Mouse (Mus musculus) heart, embryonic 15.5 days (tissue): ENCODE data around the gene Cd70. TPM values are rescaled to one million over a fixed set of nuclear protein-coding genes. Genes with fewer than 3 reads are reported as not detected.

ENCODE experiments used
- ATAC-seq: fragments of 200-750 bp; cut with Nextera tagmentation; replicated peaks from 2 replicates; pipeline ENCODE4 v1.8.0; 2017; ENCODE audit warnings: low read depth, moderate TSS enrichment; ENCODE audit not compliant: insufficient number of reproducible peaks, insufficient read depth, low FRiP score
- H3K27ac ChIP-seq: fragments of 300-500 bp; sonication (generic); 2 replicates; pipeline ENCODE4 v1.5.1; 2015; ENCODE audit warnings: mild to moderate bottlenecking, inconsistent platforms
- H3K27me3 ChIP-seq: fragments of 300-500 bp; sonication (generic); 2 replicates; pipeline ENCODE4 v1.6.1; 2015; ENCODE audit warnings: inconsistent platforms
- H3K36me3 ChIP-seq: fragments of 300-500 bp; sonication (generic); 2 replicates; pipeline ENCODE4 v1.6.1; 2015; ENCODE audit warnings: mild to moderate bottlenecking, inconsistent platforms
- H3K4me1 ChIP-seq: fragments of 300-500 bp; sonication (generic); replicated peaks from 2 replicates; pipeline ENCODE4 v1.6.1; 2015; ENCODE audit warnings: inconsistent platforms
- H3K4me2 ChIP-seq: fragments of 300-500 bp; sonication (generic); 2 replicates; pipeline ENCODE4 v1.6.1; 2015; ENCODE audit warnings: inconsistent platforms, mild to moderate bottlenecking, moderate library complexity
- H3K4me3 ChIP-seq: fragments of 300-500 bp; sonication (generic); 2 replicates; pipeline ENCODE4 v1.5.1; 2015; ENCODE audit warnings: mild to moderate bottlenecking, inconsistent platforms
- H3K9ac ChIP-seq: fragments of 300-500 bp; sonication (generic); 2 replicates; pipeline ENCODE4 v1.6.1; 2015; ENCODE audit warnings: mild to moderate bottlenecking, inconsistent platforms
- H3K9me3 ChIP-seq: fragments of 300-500 bp; sonication (generic); replicated peaks from 2 replicates; pipeline ENCODE4 v1.6.1; 2016; ENCODE audit warnings: inconsistent platforms
- WGBS: fragments of 180-500 bp; shearing (Covaris S2); methylation state at CpG from one replicate; pipeline ENCODE4 v1.1.7; 2015; ENCODE audit warnings: mixed read lengths; 5-methylcytosine and 5-hydroxymethylcytosine counted together
- polyA plus RNA-seq: library from polyadenylated mRNA; unstranded; fragments of >200 nt; fragmentation: Nextera tagmentation; extraction: Ambion mirVana; gene quantifications from 2 replicates; pipeline ENCODE4 v1.2.1, GENCODE M21; 2015

Gene Cd70
- polyA plus RNA-seq, 1 experiment from 2014 or later = not detected

DNA sequence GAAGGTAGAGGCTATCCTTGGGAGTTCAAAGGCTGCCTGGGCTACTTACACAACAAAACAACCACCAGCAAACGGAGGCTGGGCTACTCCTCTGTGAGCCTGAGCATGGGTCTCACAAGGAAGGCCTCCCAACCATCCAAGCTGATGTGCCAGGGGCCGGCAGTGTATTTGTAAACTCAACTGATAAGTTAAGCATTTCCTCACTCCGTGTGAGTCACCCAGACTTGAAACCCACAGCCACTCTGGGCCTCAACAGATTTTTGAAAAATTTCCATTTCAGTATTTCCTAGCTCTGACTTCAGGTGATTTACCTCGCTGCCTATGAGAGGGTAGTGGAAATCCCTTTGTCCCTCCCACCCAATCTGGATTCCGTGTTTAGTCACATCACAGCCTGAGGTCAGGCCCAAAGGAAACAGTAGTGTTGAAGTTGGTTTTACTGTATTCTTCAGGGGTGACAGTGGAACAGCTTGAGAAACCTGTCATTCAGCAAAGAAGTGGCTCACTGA is 40.9 kb downstream of the Cd70 start:
- Histone ChIP-seq H3K36me3 (no peaks in the 10 kb centered on the region), H3K9me3 (no peaks in the 10 kb centered on the region), H3K9ac (no peak overlapping the region), H3K4me1 (peaks cover 16% of the 10 kb centered on the region), H3K27me3 (no peaks in the 10 kb centered on the region), H3K4me2 (no peak overlapping the region), H3K4me3 (no peak overlapping the region), H3K27ac (no peak overlapping the region)
- WGBS = 38% methylated on average over 5 of the region's 5 CpGs
- ATAC-seq = no peak

DNA sequence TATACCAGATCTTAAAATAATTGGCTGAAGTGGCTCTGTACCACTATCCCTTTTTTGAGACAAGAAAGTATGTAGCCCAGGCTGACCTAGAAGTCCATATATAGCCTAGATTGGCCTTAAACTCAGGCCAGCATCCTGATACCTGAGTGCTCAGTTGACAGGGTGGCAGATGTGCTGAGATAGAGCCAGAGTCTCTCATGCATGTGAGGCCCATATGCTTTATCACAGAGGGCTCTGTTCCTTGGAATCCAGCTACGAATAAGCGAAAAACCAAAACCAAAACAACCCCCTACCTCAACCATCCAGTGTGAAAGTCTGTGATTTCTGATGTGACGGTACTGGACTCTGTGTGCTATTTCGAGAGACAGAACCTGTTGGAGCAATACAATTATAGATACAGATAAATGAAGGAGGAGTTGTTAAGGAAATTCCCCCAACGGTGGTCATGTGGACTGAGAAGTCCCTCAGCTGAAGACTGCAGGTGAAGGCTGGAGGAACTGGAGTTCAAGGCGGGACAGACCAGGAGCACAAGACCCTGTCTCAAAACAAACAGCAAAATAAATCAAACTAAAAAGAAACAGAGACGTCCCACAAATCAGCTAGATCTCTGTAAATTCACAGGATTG is 41.4 kb downstream of the Cd70 start:
- Histone ChIP-seq H3K4me3 (no peak overlapping the region), H3K9ac (no peak overlapping the region), H3K4me1 (peaks cover 16% of the 10 kb centered on the region), H3K27me3 (no peaks in the 10 kb centered on the region), H3K36me3 (no peaks in the 10 kb centered on the region), H3K9me3 (no peaks in the 10 kb centered on the region), H3K27ac (no peak overlapping the region), H3K4me2 (no peak overlapping the region)
- no peak for ATAC-seq
- 77% methylated on average over 7 of the region's 7 CpGs for WGBS

DNA sequence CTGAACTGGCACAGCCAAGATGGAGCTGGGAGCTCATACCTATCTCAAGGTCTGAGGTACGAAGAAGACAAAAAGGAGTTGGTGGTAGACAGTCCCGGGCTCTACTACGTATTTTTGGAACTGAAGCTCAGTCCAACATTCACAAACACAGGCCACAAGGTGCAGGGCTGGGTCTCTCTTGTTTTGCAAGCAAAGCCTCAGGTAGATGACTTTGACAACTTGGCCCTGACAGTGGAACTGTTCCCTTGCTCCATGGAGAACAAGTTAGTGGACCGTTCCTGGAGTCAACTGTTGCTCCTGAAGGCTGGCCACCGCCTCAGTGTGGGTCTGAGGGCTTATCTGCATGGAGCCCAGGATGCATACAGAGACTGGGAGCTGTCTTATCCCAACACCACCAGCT is 42.5 kb downstream of the Cd70 start:
- WGBS = 81% methylated on average over 5 of the region's 5 CpGs
- Histone ChIP-seq H3K4me2 (no peak overlapping the region), H3K36me3 (no peaks in the 10 kb centered on the region), H3K4me1 (peaks cover 16% of the 10 kb centered on the region), H3K9me3 (no peaks in the 10 kb centered on the region), H3K27ac (no peak overlapping the region), H3K4me3 (no peak overlapping the region), H3K9ac (no peak overlapping the region), H3K27me3 (no peaks in the 10 kb centered on the region)
- no peak for ATAC-seq

DNA sequence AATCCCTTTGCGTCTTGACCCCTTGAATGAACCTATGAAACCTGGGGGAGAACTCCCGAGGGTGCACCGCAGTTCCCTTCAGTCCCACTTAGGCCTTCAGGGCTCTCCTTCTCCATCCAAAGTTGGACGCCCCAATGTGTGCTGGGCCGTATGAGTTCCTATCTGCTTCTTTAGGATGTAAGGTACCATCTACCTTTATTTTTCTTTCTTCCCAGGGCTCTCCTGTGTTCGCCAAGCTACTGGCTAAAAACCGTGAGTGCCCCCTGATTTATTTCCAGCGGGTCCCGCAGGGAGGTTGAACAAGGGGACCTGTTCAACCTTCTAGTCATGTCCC is 43.6 kb downstream of the Cd70 start:
- no peaks in the 10 kb centered on the region for H3K36me3 ChIP-seq
- peak overlapping the region; percentile 95 for H3K4me2 ChIP-seq
- H3K9ac ChIP-seq = no peak overlapping the region
- peaks cover 16% of the 10 kb centered on the region for H3K4me1 ChIP-seq
- ATAC-seq = no peak
- WGBS = 20% methylated on average over 9 of the region's 9 CpGs
- H3K4me3 ChIP-seq = peak overlapping the region; percentile 68
- H3K9me3 ChIP-seq = no peaks in the 10 kb centered on the region
- no peaks in the 10 kb centered on the region for H3K27me3 ChIP-seq
- no peak overlapping the region for H3K27ac ChIP-seq

DNA sequence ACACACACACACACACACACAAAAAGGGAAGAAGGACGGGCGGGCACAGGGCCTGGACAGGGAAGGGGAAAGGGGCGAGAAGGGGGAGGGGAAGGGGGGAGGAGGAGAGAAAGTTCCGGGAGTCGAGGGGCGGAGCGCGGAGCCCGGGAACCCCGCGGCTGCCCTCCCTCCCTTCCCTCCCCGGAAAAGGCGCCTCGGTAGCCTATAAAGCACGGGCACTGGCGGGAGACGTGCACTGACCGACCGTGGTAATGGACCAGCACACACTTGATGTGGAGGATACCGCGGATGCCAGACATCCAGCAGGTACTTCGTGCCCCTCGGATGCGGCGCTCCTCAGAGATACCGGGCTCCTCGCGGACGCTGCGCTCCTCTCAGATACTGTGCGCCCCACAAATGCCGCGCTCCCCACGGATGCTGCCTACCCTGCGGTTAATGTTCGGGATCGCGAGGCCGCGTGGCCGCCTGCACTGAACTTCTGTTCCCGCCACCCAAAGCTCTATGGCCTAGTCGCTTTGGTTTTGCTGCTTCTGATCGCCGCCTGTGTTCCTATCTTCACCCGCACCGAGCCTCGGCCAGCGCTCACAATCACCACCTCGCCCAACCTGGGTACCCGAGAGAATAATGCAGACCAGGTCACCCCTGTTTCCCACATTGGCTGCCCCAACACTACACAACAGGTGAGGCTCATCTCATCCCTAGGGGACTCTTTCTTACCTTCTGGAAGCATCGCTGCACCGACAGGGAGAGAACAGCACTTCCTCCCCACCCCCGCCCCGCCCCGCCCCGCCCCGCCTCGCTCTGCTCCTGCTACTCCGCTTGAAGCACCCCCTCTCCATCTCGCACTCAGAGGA is 44.2 kb downstream of the Cd70 start, which contains the start of gene Tnfsf9:
Gene Tnfsf9 (plus strand): TSS at position 145 of the 854 bp plus-strand sequence.
- peak within 1 kb of the TSS; percentile 95 for H3K4me2 ChIP-seq
- H3K4me1 ChIP-seq = peaks cover 16% of the 10 kb centered on the region
- peak within 1 kb of the TSS; percentile 26; the same call in 1 of the 2 replicates for H3K27ac ChIP-seq
- WGBS = under 1% methylated on average over 59 of the region's 61 CpGs
- no peaks in the 10 kb centered on the region for H3K9me3 ChIP-seq
- peak; percentile 69 for ATAC-seq
- no peaks in the 10 kb centered on the region for H3K27me3 ChIP-seq
- H3K36me3 ChIP-seq = no peaks in the 10 kb centered on the region
- peak within 1 kb of the TSS; percentile 63 for H3K9ac ChIP-seq
- peak within 1 kb of the TSS; percentile 68 for H3K4me3 ChIP-seq

DNA sequence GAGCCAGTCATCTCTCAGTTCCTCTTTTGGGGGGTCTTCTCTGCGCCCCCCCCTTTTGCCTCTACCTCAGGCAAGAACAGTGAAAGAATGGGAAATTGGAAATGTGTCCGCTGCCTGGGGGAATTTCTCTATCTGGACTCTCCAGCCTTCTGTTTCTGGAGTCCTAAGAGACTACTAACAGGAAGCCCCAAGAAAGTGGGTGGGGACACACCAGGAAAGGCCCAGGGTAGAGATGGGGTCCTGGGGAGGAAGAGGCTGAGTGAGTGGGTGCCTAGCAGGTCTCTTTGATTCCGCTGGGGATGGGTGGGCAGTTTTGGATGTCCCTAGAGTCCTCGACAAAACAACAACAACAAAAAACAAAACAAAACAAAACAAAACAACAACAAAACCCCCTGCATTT is 45.1 kb downstream of the Cd70 start:
- Histone ChIP-seq H3K4me1 (peaks cover 16% of the 10 kb centered on the region), H3K27me3 (no peaks in the 10 kb centered on the region), H3K36me3 (no peaks in the 10 kb centered on the region), H3K9ac (no peak overlapping the region), H3K4me3 (peak overlapping the region; percentile 68), H3K9me3 (no peaks in the 10 kb centered on the region), H3K27ac (no peak overlapping the region), H3K4me2 (peak overlapping the region; percentile 95)
- WGBS = 35% methylated on average over 4 of the region's 4 CpGs
- ATAC-seq = no peak

DNA sequence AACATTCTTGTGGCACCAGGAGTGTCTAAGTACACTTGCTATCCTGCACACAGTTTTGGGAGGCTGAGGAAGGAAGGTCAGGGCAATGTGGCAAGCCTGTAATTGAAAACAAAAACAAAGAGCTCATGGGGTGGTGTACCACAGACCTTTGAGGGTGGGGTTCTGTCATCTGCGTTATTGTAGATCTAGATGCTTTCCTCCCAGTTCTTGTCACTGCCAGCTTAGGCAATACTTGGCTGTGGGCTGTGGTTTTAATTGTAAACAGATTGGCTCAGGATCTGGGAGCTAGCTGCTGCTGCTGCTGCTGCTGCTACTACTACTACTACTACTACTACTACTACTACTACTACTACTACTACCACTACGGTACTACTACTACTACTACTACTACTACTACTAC is 47.3 kb downstream of the Cd70 start:
- Histone ChIP-seq H3K4me2 (no peak overlapping the region), H3K36me3 (no peaks in the 10 kb centered on the region), H3K4me1 (peaks cover 16% of the 10 kb centered on the region), H3K27ac (no peak overlapping the region), H3K4me3 (no peak overlapping the region), H3K27me3 (no peaks in the 10 kb centered on the region), H3K9ac (no peak overlapping the region), H3K9me3 (no peaks in the 10 kb centered on the region)
- 83% methylated on average over 2 of the region's 2 CpGs for WGBS
- ATAC-seq = no peak

DNA sequence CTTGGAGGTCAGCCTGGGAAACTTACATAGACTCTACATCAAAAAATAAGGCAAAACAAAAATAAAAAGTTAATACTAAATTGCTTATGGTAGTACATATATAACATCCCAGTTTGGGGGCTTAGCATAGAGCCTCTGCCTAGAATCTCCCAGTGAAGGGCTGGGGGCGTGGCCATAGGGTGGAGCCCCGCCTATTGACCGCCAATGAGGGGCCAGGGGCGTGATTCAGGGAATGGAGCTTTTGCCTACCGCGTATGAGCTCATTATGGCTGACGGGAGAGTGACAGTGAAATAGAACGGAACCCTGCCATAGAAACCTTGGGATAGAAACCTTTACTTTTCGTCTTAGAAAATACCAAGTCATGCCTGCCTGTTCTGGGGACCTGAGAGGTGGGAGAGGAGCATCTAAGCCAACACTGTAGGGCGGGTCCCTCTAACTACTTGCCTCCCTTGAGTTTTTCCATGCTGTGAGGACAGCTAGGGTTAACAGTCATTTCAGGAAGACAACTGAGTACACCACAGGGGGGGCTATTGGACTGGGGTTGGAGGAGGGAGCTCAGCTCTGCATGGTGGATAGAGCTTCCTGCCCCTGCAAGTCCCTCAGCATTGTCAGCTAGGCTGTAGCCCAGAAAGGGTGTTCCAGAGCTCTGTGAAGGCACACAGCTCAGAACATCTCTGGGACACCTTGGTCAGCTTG is 49.8 kb downstream of the Cd70 start:
- H3K27me3 ChIP-seq = peaks cover 8% of the 10 kb centered on the region
- no peak for ATAC-seq
- no peaks in the 10 kb centered on the region for H3K9me3 ChIP-seq
- no peak overlapping the region for H3K9ac ChIP-seq
- H3K4me3 ChIP-seq = no peak overlapping the region
- H3K4me2 ChIP-seq = no peak overlapping the region
- no peaks in the 10 kb centered on the region for H3K36me3 ChIP-seq
- H3K4me1 ChIP-seq = peaks cover 13% of the 10 kb centered on the region
- H3K27ac ChIP-seq = no peak overlapping the region
- 8% methylated on average over 10 of the region's 10 CpGs for WGBS

DNA sequence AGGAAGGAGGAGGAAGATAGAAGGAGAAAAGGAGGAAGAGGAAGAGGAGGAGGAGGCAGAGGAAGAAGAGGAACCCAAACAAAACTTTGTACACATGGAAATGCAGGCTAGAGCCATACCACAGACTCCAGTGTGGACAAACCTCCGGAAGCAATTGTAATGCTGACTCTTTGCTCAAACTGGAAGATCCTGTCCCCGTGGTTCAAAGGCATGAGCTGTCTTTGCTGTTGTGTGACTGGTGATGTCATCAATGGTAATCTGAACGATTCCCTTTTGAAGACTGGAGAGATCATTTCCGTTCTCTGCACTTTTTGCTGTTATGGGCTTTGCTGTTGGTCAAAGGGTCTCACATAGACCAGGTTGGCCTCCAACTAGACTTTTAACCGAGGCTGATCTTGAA is 51.3 kb downstream of the Cd70 start:
- Histone ChIP-seq H3K9ac (no peak overlapping the region), H3K36me3 (no peaks in the 10 kb centered on the region), H3K27ac (no peak overlapping the region), H3K9me3 (no peaks in the 10 kb centered on the region), H3K4me3 (no peak overlapping the region), H3K27me3 (peaks cover 10% of the 10 kb centered on the region), H3K4me1 (peaks cover 7% of the 10 kb centered on the region), H3K4me2 (no peak overlapping the region)
- WGBS = 65% methylated on average over 5 of the region's 5 CpGs
- ATAC-seq = no peak

DNA sequence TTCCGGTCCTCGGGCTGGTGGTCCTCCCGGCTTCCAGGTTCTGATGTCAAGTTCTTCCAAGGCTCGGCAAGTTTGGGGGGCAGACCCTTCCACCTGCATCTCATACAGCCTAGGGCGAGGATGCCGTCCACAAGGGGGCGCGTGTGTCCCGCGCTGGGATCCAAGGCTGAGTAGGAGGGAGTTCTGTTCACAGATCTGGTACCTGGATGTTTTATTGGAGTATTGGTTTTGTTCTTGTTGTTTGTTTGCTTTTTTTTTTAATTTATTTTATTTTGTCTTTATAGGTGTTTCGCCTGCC is 53.0 kb downstream of the Cd70 start:
- ATAC-seq = peak; percentile 83
- H3K36me3 ChIP-seq = no peaks in the 10 kb centered on the region
- H3K9ac ChIP-seq = no peak overlapping the region
- H3K4me1 ChIP-seq = peaks cover 7% of the 10 kb centered on the region
- H3K27ac ChIP-seq = no peak overlapping the region
- H3K9me3 ChIP-seq = no peaks in the 10 kb centered on the region
- peak overlapping the region; percentile 57 for H3K4me2 ChIP-seq
- peaks cover 10% of the 10 kb centered on the region for H3K27me3 ChIP-seq
- peak overlapping the region; percentile 32 for H3K4me3 ChIP-seq
- WGBS = under 1% methylated on average over 11 of the region's 11 CpGs
